Mouse (Mus musculus): ENCODE measurements around the gene Axl. TPM values are rescaled to one million over a fixed set of nuclear protein-coding genes. Genes with fewer than 3 reads are reported as not detected.

Axl gene
- polyA plus RNA-seq, 1 experiment from 2014 or later: 33.6 TPM

GRCm38 (mm10) chr7:25766108-25766507 is 22.4 kb downstream of the Axl start:
- no peak overlapping the region for H3K27ac ChIP-seq
- H3K4me3 ChIP-seq (replicated peaks): no peak overlapping the region
- WGBS: 92% methylated on average over 6 of the region's 6 CpGs
- H3K27me3 ChIP-seq: no peaks in the 10 kb centered on the region
- no peak overlapping the region for H3K4me2 ChIP-seq
- no peaks in the 10 kb centered on the region for H3K9me3 ChIP-seq
- H3K36me3 ChIP-seq (replicated peaks): peaks cover 43% of the 10 kb centered on the region
- no peak overlapping the region for H3K9ac ChIP-seq
- no peak for ATAC-seq (ENCODE audit: low FRiP score)
- H3K4me1 ChIP-seq: no peaks in the 10 kb centered on the region

- H3K27me3 ChIP-seq: no peaks in the 10 kb centered on the region
- no peak for ATAC-seq (ENCODE audit: low FRiP score)
- H3K4me3 ChIP-seq (replicated peaks): no peak overlapping the region
- no peaks in the 10 kb centered on the region for H3K4me1 ChIP-seq
- peaks cover 45% of the 10 kb centered on the region for H3K36me3 ChIP-seq (replicated peaks)
- H3K9me3 ChIP-seq: no peaks in the 10 kb centered on the region
- H3K4me2 ChIP-seq: no peak overlapping the region
- H3K9ac ChIP-seq: no peak overlapping the region
- no peak overlapping the region for H3K27ac ChIP-seq
- WGBS: 69% methylated on average over 5 of the region's 5 CpGs
Observed at GRCm38 (mm10) chr7:25764221-25764620, 24.3 kb downstream of the Axl start.

GRCm38 (mm10) chr7:25763678-25764077 is 24.8 kb downstream of the Axl start:
- Histone ChIP-seq H3K36me3 (replicated peaks) (peaks cover 47% of the 10 kb centered on the region), H3K4me3 (replicated peaks) (no peak overlapping the region), H3K27ac (no peak overlapping the region), H3K4me1 (no peaks in the 10 kb centered on the region), H3K9ac (no peak overlapping the region), H3K9me3 (no peaks in the 10 kb centered on the region), H3K4me2 (no peak overlapping the region), H3K27me3 (no peaks in the 10 kb centered on the region)
- ATAC-seq (ENCODE audit: low FRiP score): no peak
- 85% methylated on average over 11 of the region's 11 CpGs for WGBS

- 86% methylated on average over 10 of the region's 10 CpGs for WGBS
- H3K27me3 ChIP-seq: no peaks in the 10 kb centered on the region
- H3K4me1 ChIP-seq: no peaks in the 10 kb centered on the region
- H3K4me2 ChIP-seq: no peak overlapping the region
- no peak overlapping the region for H3K4me3 ChIP-seq (replicated peaks)
- no peak overlapping the region for H3K9ac ChIP-seq
- no peak for ATAC-seq (ENCODE audit: low FRiP score)
- H3K36me3 ChIP-seq (replicated peaks): peaks cover 46% of the 10 kb centered on the region
- H3K9me3 ChIP-seq: no peaks in the 10 kb centered on the region
- H3K27ac ChIP-seq: no peak overlapping the region
Observed at GRCm38 (mm10) chr7:25761354-25761753, 27.2 kb downstream of the Axl start.

GRCm38 (mm10) chr7:25756011-25756410 is 32.5 kb downstream of the Axl start:
- peak overlapping the region; percentile 98 for H3K27ac ChIP-seq
- peak; percentile 28 for ATAC-seq (ENCODE audit: low FRiP score)
- peaks cover 23% of the 10 kb centered on the region for H3K4me1 ChIP-seq
- WGBS: under 1% methylated on average over 18 of the region's 18 CpGs
- H3K9me3 ChIP-seq: no peaks in the 10 kb centered on the region
- H3K36me3 ChIP-seq (replicated peaks): peaks cover 36% of the 10 kb centered on the region
- peak overlapping the region; percentile 95 for H3K4me2 ChIP-seq
- peak overlapping the region; percentile 94 for H3K4me3 ChIP-seq (replicated peaks)
- H3K27me3 ChIP-seq: no peaks in the 10 kb centered on the region
- peak overlapping the region; percentile 66; the same call in 1 of the 2 replicates for H3K9ac ChIP-seq

- Histone ChIP-seq H3K4me2 (peak overlapping the region; percentile 95), H3K36me3 (replicated peaks) (peaks cover 36% of the 10 kb centered on the region), H3K9me3 (no peaks in the 10 kb centered on the region), H3K27ac (peak overlapping the region; percentile 98), H3K27me3 (no peaks in the 10 kb centered on the region), H3K4me3 (replicated peaks) (peak overlapping the region; percentile 94), H3K9ac (peak overlapping the region; percentile 66; the same call in 1 of the 2 replicates), H3K4me1 (peaks cover 23% of the 10 kb centered on the region)
- ATAC-seq (ENCODE audit: low FRiP score): peak; percentile 39
- WGBS: under 1% methylated on average over 15 of the region's 15 CpGs
Observed at GRCm38 (mm10) chr7:25755468-25755833, 33.1 kb downstream of the Axl start.

GRCm38 (mm10) chr7:25754738-25755467 is 33.6 kb downstream of the Axl start, which contains the start of gene Hnrnpul1:
Gene Hnrnpul1, minus strand, starts transcription at chr7:25754757.
- peaks cover 35% of the 10 kb centered on the region for H3K36me3 ChIP-seq (replicated peaks)
- peak within 1 kb of the TSS; percentile 95 for H3K4me2 ChIP-seq
- peaks cover 23% of the 10 kb centered on the region for H3K4me1 ChIP-seq
- no peaks in the 10 kb centered on the region for H3K27me3 ChIP-seq
- peak; percentile 93 for ATAC-seq (ENCODE audit: low FRiP score)
- peak within 1 kb of the TSS; percentile 94 for H3K4me3 ChIP-seq (replicated peaks)
- H3K27ac ChIP-seq: peak within 1 kb of the TSS; percentile 98
- no peaks in the 10 kb centered on the region for H3K9me3 ChIP-seq
- WGBS: under 1% methylated on average over 55 of the region's 55 CpGs
- peak within 1 kb of the TSS; percentile 98 for H3K9ac ChIP-seq

GRCm38 (mm10) chr7:25754439-25754737 is 34.1 kb downstream of the Axl start:
- Histone ChIP-seq H3K36me3 (replicated peaks) (peaks cover 38% of the 10 kb centered on the region), H3K4me2 (peak overlapping the region; percentile 95), H3K9ac (peak overlapping the region; percentile 98), H3K9me3 (no peaks in the 10 kb centered on the region), H3K4me3 (replicated peaks) (peak overlapping the region; percentile 94), H3K4me1 (peaks cover 23% of the 10 kb centered on the region), H3K27me3 (no peaks in the 10 kb centered on the region), H3K27ac (peak overlapping the region; percentile 98)
- 0% methylated on average over 30 of the region's 30 CpGs for WGBS
- no peak for ATAC-seq (ENCODE audit: low FRiP score)

- Histone ChIP-seq H3K27ac (peak overlapping the region; percentile 98), H3K4me3 (replicated peaks) (peak overlapping the region; percentile 94), H3K4me2 (peak overlapping the region; percentile 95), H3K36me3 (replicated peaks) (peaks cover 39% of the 10 kb centered on the region), H3K9ac (peak overlapping the region; percentile 98), H3K9me3 (no peaks in the 10 kb centered on the region), H3K27me3 (no peaks in the 10 kb centered on the region), H3K4me1 (peaks cover 23% of the 10 kb centered on the region)
- ATAC-seq (ENCODE audit: low FRiP score): peak; percentile 8; the same call in 1 of the 2 replicates
- 1% methylated on average over 45 of the region's 46 CpGs for WGBS
Observed at GRCm38 (mm10) chr7:25753643-25754438, 34.7 kb downstream of the Axl start.

GRCm38 (mm10) chr7:25753076-25753475 is 35.4 kb downstream of the Axl start:
- Histone ChIP-seq H3K27me3 (no peaks in the 10 kb centered on the region), H3K9me3 (no peaks in the 10 kb centered on the region), H3K36me3 (replicated peaks) (peaks cover 40% of the 10 kb centered on the region), H3K4me3 (replicated peaks) (peak overlapping the region; percentile 94), H3K9ac (peak overlapping the region; percentile 98), H3K4me1 (peaks cover 23% of the 10 kb centered on the region), H3K27ac (no peak overlapping the region), H3K4me2 (peak overlapping the region; percentile 95)
- ATAC-seq (ENCODE audit: low FRiP score): no peak

GRCm38 (mm10) chr7:25746844-25747243 is 41.7 kb downstream of the Axl start:
- H3K4me1 ChIP-seq: peaks cover 5% of the 10 kb centered on the region
- no peak overlapping the region for H3K27ac ChIP-seq
- no peak for ATAC-seq (ENCODE audit: low FRiP score)
- H3K4me3 ChIP-seq (replicated peaks): no peak overlapping the region
- 93% methylated on average over 3 of the region's 3 CpGs for WGBS
- H3K4me2 ChIP-seq: no peak overlapping the region
- no peaks in the 10 kb centered on the region for H3K27me3 ChIP-seq
- no peak overlapping the region for H3K9ac ChIP-seq
- no peaks in the 10 kb centered on the region for H3K9me3 ChIP-seq
- peaks cover 99% of the 10 kb centered on the region for H3K36me3 ChIP-seq (replicated peaks)

GRCm38 (mm10) chr7:25738277-25738676 is 50.2 kb downstream of the Axl start:
- 94% methylated on average over 3 of the region's 3 CpGs for WGBS
- ATAC-seq (ENCODE audit: low FRiP score): no peak
- Histone ChIP-seq H3K27ac (no peak overlapping the region), H3K4me2 (no peak overlapping the region), H3K4me1 (no peaks in the 10 kb centered on the region), H3K9ac (no peak overlapping the region), H3K9me3 (no peaks in the 10 kb centered on the region), H3K27me3 (no peaks in the 10 kb centered on the region), H3K4me3 (replicated peaks) (no peak overlapping the region), H3K36me3 (replicated peaks) (peaks cover 96% of the 10 kb centered on the region)

All from forebrain, embryonic 12.5 days (tissue).